Mouse (Mus musculus) spleen, adult 2 months (tissue): ENCODE results near the gene Tubg2.

Experiments used
- CTCF ChIP-seq: fragments of 200-500 bp; IDR thresholded peaks from 2 replicates; pipeline ENCODE4 v1.5.1; 2011; ENCODE audit warnings: mild to moderate bottlenecking, inconsistent platforms; ENCODE audit not compliant: insufficient read depth, insufficient read length, insufficient replicate concordance; ENCODE audit errors: extremely low read depth
- POLR2A ChIP-seq: fragments of 200-500 bp; IDR thresholded peaks from 2 replicates; pipeline ENCODE4 v1.6.1; 2011; ENCODE audit warnings: low read depth, low read length, inconsistent platforms

- TF ChIP-seq CTCF = no peak
- no peak for TF ChIP-seq POLR2A
Measured at GRCm38 (mm10) chr11:101172434-101172815, 16.7 kb downstream of the Tubg2 start.
